In genomic region chr8:9437822-9438221, GRCm38 (mm10) we compare ENCODE assay signal across 12 mouse cellular contexts.
"Had no signal": no experiment of that assay in that cellular context is flagged by ENCODE, and none has a peak within 500 bp of the region (broad histone marks: within the 10 kb centered on the region; RNA-seq: fewer than 3 reads in every experiment).

No protein-coding gene starts in this region.

- ATAC-seq: liver, embryonic 12.5 days; midbrain, embryonic 15.5 days had no signal

- DNase-seq: kidney, adult 8-10 months; kidney, postnatal 14 days; kidney, postnatal 4 days; liver; lung, adult 18-20 months; lung, postnatal 10 days; lung, postnatal 36 days; thymus, adult 2 months; thymus, postnatal 14 days; thymus, postnatal 4 days had no signal
